1 mouse cellular context compared by ENCODE assay signal in the genomic region with DNA sequence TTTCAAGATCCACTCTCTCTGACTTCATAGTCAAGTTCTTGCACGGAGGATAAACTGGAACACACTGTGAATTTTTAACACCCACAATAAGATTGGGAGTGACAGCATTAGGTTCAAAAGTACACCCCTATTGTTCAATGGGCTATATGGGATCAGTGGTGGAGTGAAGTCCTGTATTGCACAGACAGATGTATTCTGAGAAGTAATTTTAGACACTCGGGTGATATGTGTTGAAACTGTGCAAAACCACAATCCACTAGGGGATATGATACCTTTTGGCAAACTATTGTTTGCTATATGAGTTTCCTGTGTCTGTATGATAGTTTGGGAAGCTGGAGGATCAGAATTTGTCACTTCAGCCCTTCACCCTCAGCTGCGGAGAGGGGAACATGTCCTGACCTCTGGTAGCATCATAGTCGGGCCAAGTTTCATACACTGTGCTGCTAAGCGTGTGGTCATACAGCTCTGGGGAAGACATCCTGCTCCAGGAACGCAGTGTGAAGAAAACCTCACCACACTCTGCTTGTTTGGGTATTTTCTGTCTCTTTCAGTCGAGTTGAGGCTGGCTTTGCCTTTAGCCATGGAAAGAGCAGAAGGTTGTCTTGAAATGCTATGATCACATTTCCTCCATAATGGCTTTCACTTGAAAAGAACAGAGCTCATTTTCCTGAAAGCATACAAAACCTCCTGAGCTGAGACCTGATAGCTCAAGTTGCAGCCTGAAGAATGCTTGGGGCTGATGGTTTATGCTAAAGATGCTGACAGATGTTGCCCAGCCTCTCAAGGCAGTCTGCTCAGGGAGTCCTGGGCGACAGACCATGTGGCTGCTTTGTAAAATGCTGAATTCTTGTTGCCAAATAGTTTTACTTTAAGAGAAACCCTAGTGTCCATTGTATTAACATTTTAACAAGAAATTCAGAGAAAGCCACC.
TF ChIP-seq lines count a peak whose summit lies in the region.

No protein-coding gene starts in this region.

TF ChIP-seq in CH12.LX, 34 proteins besides CTCF, POLR2A, EP300 and RAD21 (continued from another document):
- no peak for TF ChIP-seq E2F4 (IDR thresholded peaks at IDR 0.05; ENCODE audit: insufficient replicate concordance, low read depth, low read length)
- TF ChIP-seq ZC3H11A (IDR thresholded peaks at IDR 0.05; ENCODE audit: low read depth, low read length): no peak
TF ChIP-seq in CH12.LX: peak in this region for 4.
